Mouse (Mus musculus) liver, embryonic 14.5 days (tissue): ENCODE results near the gene Rasgrp3.

Source experiments
- CTCF ChIP-seq: IDR thresholded peaks from 2 replicates; pipeline ENCODE4 v1.5.1; 2016; ENCODE audit warnings: antibody characterized with exemption, low read depth, control low read depth
- EP300 ChIP-seq: IDR thresholded peaks from 2 replicates; pipeline ENCODE4 v1.6.1; 2016; ENCODE audit warnings: antibody characterized with exemption, low read depth

DNA sequence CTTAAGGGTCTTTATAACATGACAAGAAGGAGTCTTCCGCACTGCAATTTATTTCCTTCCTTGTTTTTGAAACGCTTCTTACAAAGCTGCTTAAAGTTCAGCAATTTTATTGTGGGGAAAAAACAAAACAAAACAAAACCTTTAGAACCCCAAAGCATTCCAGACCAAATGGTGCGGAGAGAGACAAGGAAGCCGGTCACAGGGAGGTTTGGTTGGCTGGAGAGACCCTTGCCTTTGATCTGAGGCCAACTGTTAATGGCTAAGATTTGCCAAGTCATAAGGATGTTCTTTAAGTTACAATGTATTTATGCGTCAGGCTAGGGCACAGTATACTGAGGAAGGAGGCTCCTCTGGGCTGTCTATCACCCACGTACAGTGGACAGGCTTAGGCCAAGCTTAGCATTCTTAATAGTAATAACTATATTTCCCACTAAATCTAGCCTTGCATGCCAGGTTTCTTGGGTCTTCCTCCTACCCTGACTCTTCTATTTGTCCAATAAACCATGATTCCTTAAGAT, 96.8 kb downstream of the Rasgrp3 start:
- TF ChIP-seq CTCF (no peak), EP300 (no peak)
